Mouse (Mus musculus): ENCODE results near the gene Srsf2. TPM values are rescaled to one million over a fixed set of nuclear protein-coding genes. Genes with fewer than 3 reads are reported as not detected.

Gene Srsf2
- total RNA-seq, 4 experiments from 2014 or later: 63.8 to 81.3 (median 70.7) TPM

- no peak for DNase-seq (ENCODE audit: low spot score in 2 of 2)
Observed at GRCm38 (mm10) chr11:116810528-116810927, 42.4 kb downstream of the Srsf2 start.

GRCm38 (mm10) chr11:116809520-116809919 is 43.4 kb downstream of the Srsf2 start:
- no peak for DNase-seq (ENCODE audit: low spot score in 2 of 2)

GRCm38 (mm10) chr11:116808811-116809395 is 44.0 kb downstream of the Srsf2 start:
- no peak for DNase-seq (ENCODE audit: low spot score in 2 of 2)

GRCm38 (mm10) chr11:116807938-116808606 is 44.8 kb downstream of the Srsf2 start:
- peak; percentile 78 to 83 for DNase-seq (ENCODE audit: low spot score in 2 of 2)

- no peak for DNase-seq (ENCODE audit: low spot score in 2 of 2)
Observed at GRCm38 (mm10) chr11:116807526-116807925, 45.4 kb downstream of the Srsf2 start.

GRCm38 (mm10) chr11:116807116-116807515 is 45.8 kb downstream of the Srsf2 start:
- DNase-seq (ENCODE audit: low spot score in 2 of 2): no peak

GRCm38 (mm10) chr11:116806136-116807071 is 46.5 kb downstream of the Srsf2 start:
- DNase-seq (ENCODE audit: low spot score in 2 of 2): no peak

- DNase-seq (ENCODE audit: low spot score in 2 of 2): no peak
Observed at GRCm38 (mm10) chr11:116802709-116803108, 50.2 kb downstream of the Srsf2 start.

GRCm38 (mm10) chr11:116801106-116801505 is 51.8 kb downstream of the Srsf2 start:
- DNase-seq (ENCODE audit: low spot score in 2 of 2): no peak

Other genes starting within 250 kb of the Srsf2 start
- gene Rhbdf2, start 226.1 kb downstream of the Srsf2 start, total RNA-seq (2022): 10 to 100 TPM; 10.6 to 19.9 (median 11.2) TPM
- gene Prcd, start 199.6 kb downstream of the Srsf2 start, total RNA-seq (2022): under 1 TPM in 2 of 4 experiments, not detected in 2; 0.29 to 0.51 TPM
- gene Cygb, start 198.8 kb downstream of the Srsf2 start, total RNA-seq (2022): 10 to 100 TPM in 2 of 4 experiments, 1 to 10 TPM in 2; 6.4 to 14.4 (median 10.1) TPM
- gene St6galnac1, start 77.6 kb downstream of the Srsf2 start, total RNA-seq (2022): not detected
- gene Mxra7, start 25.0 kb downstream of the Srsf2 start, total RNA-seq (2022): 1 to 10 TPM; 5.4 to 9.4 (median 8.1) TPM
- gene Mettl23, start 9.8 kb downstream of the Srsf2 start, total RNA-seq (2022): 10 to 100 TPM; 44.9 to 48.8 (median 45.4) TPM
- 10 to 100 TPM; 17.7 to 27.2 (median 21.4) TPM for gene Jmjd6, start 9.6 kb downstream of the Srsf2 start, total RNA-seq (2022)
- gene Mfsd11, start 654 bp downstream of the Srsf2 start, total RNA-seq (2022): 10 to 100 TPM; 21.7 to 23.9 (median 22.7) TPM
- not detected for gene Mgat5b, start 65.8 kb upstream of the Srsf2 start, total RNA-seq (2022)